Comparison of ENCODE assay signal across 9 mouse cellular contexts in the genomic region with DNA sequence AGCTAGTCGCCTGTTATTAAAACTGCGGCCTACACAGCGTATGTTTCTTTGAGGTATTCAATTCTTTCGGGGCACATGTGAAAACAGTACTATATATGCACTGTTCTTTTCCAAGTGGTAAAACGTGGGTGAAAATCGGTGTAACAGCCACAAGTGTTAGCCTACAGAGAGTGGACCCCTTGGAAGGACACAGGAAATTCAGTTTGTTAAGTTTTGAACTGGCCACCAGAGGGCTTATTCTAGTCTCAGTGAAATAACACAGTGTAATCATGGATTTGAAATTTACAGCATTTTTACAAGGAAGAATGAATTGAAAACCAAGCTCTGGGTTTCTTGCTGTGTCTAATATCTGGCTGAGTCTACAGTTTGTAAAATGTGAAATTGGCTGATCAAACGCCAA.
DNase-seq lines count a peak whose midpoint lies in the region; ATAC-seq and TF ChIP-seq lines count a peak whose summit lies in the region.
"Had no signal": no experiment of that assay in that cellular context is flagged by ENCODE, and none has a peak within 500 bp of the region (broad histone marks: within the 10 kb centered on the region; RNA-seq: fewer than 3 reads in every experiment).

No protein-coding gene starts in this region.

- H3K4me2 ChIP-seq in forebrain, postnatal 0 days (ENCODE audit: low read depth) = no peak overlapping the region
- no peak overlapping the region for H3K4me2 ChIP-seq in forebrain, embryonic 12.5 days

- peak; percentile 59; the same call in 1 of the 2 replicates for ATAC-seq in forebrain, postnatal 0 days
- no peak for ATAC-seq in forebrain, embryonic 12.5 days (ENCODE audit: low FRiP score)
- ATAC-seq: inflammation-experienced regulatory T-cells, adult 6 months had no signal

- no peaks in the 10 kb centered on the region for H3K4me1 ChIP-seq in forebrain, postnatal 0 days (ENCODE audit: insufficient read depth)
- no peaks in the 10 kb centered on the region for H3K4me1 ChIP-seq in forebrain, embryonic 12.5 days

- intact Hi-C loops in left cerebral cortex, postnatal 25 days (cut with DNase I) = no loop called here

- H3K4me3 ChIP-seq in forebrain, postnatal 0 days (ENCODE audit: low read depth, low read length) = no peak overlapping the region
- no peak overlapping the region for H3K4me3 ChIP-seq in forebrain, embryonic 12.5 days (replicated peaks)

- WGBS in forebrain, postnatal 0 days = 80% methylated on average over 7 of the region's 7 CpGs
- WGBS in forebrain, embryonic 12.5 days = 83% methylated on average over 7 of the region's 7 CpGs

- no peak overlapping the region for H3K9ac ChIP-seq in forebrain, postnatal 0 days
- no peak overlapping the region for H3K9ac ChIP-seq in forebrain, embryonic 12.5 days

- DNase-seq in forebrain, postnatal 0 days = peak; percentile 49
- DNase-seq in left cerebral cortex, postnatal 25 days (ENCODE audit: low spot score in 2 of 2) = peak; percentile 15 to 16
- no peak for DNase-seq in left cerebral cortex, adult 9 months (ENCODE audit: low spot score in 2 of 2)
- peak; percentile 57 for DNase-seq in embryo, embryonic 11 days
- peak; percentile 20 for DNase-seq in lung, postnatal 25 days (ENCODE audit: low spot score)
- DNase-seq in testis, postnatal 14 days (ENCODE audit: low spot score) = no peak
- no peak for DNase-seq in thymus, postnatal 36 days

- H3K27ac ChIP-seq in forebrain, postnatal 0 days (ENCODE audit: low read depth, low read length) = no peak overlapping the region
- no peak overlapping the region for H3K27ac ChIP-seq in forebrain, embryonic 12.5 days

- no peaks in the 10 kb centered on the region for H3K27me3 ChIP-seq in forebrain, postnatal 0 days (ENCODE audit: insufficient read depth, low read length)
- peaks cover 57% of the 10 kb centered on the region for H3K27me3 ChIP-seq in forebrain, embryonic 12.5 days

- H3K36me3 ChIP-seq in forebrain, postnatal 0 days (ENCODE audit: insufficient read depth) = no peaks in the 10 kb centered on the region
- H3K36me3 ChIP-seq in forebrain, embryonic 12.5 days (replicated peaks) = no peaks in the 10 kb centered on the region

- no peaks in the 10 kb centered on the region for H3K9me3 ChIP-seq in forebrain, postnatal 0 days (ENCODE audit: low read length)
- no peaks in the 10 kb centered on the region for H3K9me3 ChIP-seq in forebrain, embryonic 12.5 days

- TF ChIP-seq CTCF in forebrain, postnatal 0 days (IDR thresholded peaks at IDR 0.05; ENCODE audit: low read depth) = peak; percentile 63

Comparison
In these comparisons a context has a peak if more than half of its experiments do, and no peak if none do; other contexts are left out.
1. DNase-seq: peak in forebrain, postnatal 0 days (single experiment), left cerebral cortex, postnatal 25 days (2 of 2), embryo, embryonic 11 days (single experiment) and lung, postnatal 25 days (single experiment); none in left cerebral cortex, adult 9 months (0 of 2), testis, postnatal 14 days (single experiment) and thymus, postnatal 36 days (0 of 2).